Mouse (Mus musculus) ES-Bruce4 (cell line): ENCODE measurements around the gene Arhgap28. TPM values are rescaled to one million over a fixed set of nuclear protein-coding genes. Genes with fewer than 3 reads are reported as not detected.

ENCODE experiments used
- H3K27ac ChIP-seq: 2 replicates; pipeline ENCODE4 v1.5.1; 2012; ENCODE audit warnings: low read length, inconsistent platforms; ENCODE audit not compliant: insufficient read depth
- H3K27me3 ChIP-seq: 2 replicates; pipeline ENCODE4 v1.6.1; 2012; ENCODE audit warnings: mild to moderate bottlenecking, low read length, inconsistent platforms; ENCODE audit not compliant: control insufficient read depth, poor library complexity, insufficient read depth, severe bottlenecking
- H3K36me3 ChIP-seq: 2 replicates; pipeline ENCODE4 v1.6.1; 2012; ENCODE audit warnings: inconsistent platforms, mild to moderate bottlenecking, low read length, moderate library complexity; ENCODE audit not compliant: control insufficient read depth, poor library complexity, insufficient read depth, severe bottlenecking
- H3K4me1 ChIP-seq: one replicate; pipeline ENCODE4 v1.8.1; 2011; ENCODE audit warnings: low read length; ENCODE audit not compliant: control insufficient read depth, insufficient read depth
- H3K4me3 ChIP-seq: 2 replicates; pipeline ENCODE4 v1.5.1; 2011; ENCODE audit warnings: low read depth, mild to moderate bottlenecking, low read length
- H3K9ac ChIP-seq: 2 replicates; pipeline ENCODE4 v1.6.1; 2012; ENCODE audit warnings: low read depth, mild to moderate bottlenecking, inconsistent platforms; ENCODE audit not compliant: poor library complexity, severe bottlenecking
- H3K9me3 ChIP-seq: replicated peaks from 2 replicates; pipeline ENCODE4 v1.6.1; 2012; ENCODE audit warnings: mild to moderate bottlenecking, low read length, inconsistent platforms; ENCODE audit not compliant: control insufficient read depth, poor library complexity, insufficient read depth, severe bottlenecking
- CTCF ChIP-seq: IDR thresholded peaks from one replicate; pipeline ENCODE4 v1.8.1; 2011; ENCODE audit warnings: low read depth, low read length
- EP300 ChIP-seq: IDR thresholded peaks from 2 replicates; pipeline ENCODE4 v1.6.1; 2011; ENCODE audit warnings: low read depth, low read length; ENCODE audit not compliant: insufficient read depth
- POLR2A ChIP-seq: IDR thresholded peaks from one replicate; pipeline ENCODE4 v1.8.1; 2011; ENCODE audit warnings: low read length; ENCODE audit not compliant: insufficient read depth
- polyA plus RNA-seq: library from polyadenylated mRNA; stranded (reverse); fragments of >200 nt; gene quantifications from 2 replicates; pipeline ENCODE4 v1.2.4, GENCODE M21; 2011; ENCODE audit warnings: low read depth; ENCODE audit not compliant: missing spikeins, insufficient read depth, insufficient read length

The Arhgap28 gene
- polyA plus RNA-seq, 1 experiment: 15.5 TPM

DNA sequence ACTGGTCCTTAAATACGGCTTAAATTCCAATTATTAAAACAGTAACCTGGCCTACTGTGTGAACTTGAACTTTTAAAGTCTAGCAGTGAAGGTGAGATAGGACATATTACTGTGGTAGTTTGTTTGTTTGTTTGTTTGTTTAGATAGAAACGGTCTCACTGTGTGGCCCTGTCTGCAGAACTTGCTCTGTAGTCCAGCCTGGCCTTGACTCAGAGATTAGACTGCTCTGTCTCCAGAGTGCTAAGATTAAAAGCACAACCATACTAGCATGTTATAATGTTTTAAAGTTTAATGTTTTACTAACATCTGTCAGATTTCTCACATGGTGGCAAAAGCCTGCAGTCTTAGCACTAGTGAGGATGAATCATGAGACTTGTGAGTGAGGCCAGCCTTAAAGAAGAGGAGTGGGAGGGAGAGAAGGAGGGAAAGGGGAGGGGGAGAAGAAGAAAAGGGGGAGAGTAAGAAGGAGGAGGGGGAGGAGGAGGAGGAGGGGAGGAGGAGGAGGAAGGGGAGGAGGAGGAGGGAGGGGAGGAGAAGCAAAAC, 8.6 kb downstream of the Arhgap28 start:
- no peak overlapping the region for H3K4me3 ChIP-seq
- no peak overlapping the region for H3K9ac ChIP-seq
- H3K9me3 ChIP-seq: no peaks in the 10 kb centered on the region
- H3K4me1 ChIP-seq: peaks cover 4% of the 10 kb centered on the region
- no peak for TF ChIP-seq POLR2A
- TF ChIP-seq EP300: no peak
- TF ChIP-seq CTCF: no peak
- H3K27ac ChIP-seq: no peak overlapping the region
- H3K36me3 ChIP-seq: no peaks in the 10 kb centered on the region
- no peaks in the 10 kb centered on the region for H3K27me3 ChIP-seq

DNA sequence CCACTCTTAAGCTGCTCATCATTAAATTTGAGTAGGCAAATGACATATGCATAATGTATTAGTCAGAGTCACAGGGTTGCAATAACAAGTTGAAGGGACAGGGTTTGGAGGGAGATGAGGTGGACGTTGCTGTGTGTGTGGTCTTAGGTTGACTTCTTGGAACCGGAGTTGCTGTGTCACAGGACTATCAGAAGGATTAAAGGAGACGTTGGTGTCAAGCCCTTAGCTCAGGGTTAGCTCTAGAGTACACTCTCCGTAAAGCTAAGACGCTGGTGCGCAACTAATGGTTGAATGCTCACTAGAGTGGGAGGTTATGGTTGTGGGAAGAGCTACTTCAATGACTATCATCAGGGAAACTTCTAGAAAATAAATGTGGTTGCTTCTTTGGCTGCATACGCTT, 9.1 kb downstream of the Arhgap28 start:
- H3K4me3 ChIP-seq: no peak overlapping the region
- H3K9me3 ChIP-seq: no peaks in the 10 kb centered on the region
- peaks cover 4% of the 10 kb centered on the region for H3K4me1 ChIP-seq
- TF ChIP-seq EP300 (no peak), CTCF (no peak), POLR2A (no peak)
- no peak overlapping the region for H3K27ac ChIP-seq
- no peaks in the 10 kb centered on the region for H3K36me3 ChIP-seq
- no peaks in the 10 kb centered on the region for H3K27me3 ChIP-seq
- H3K9ac ChIP-seq: no peak overlapping the region

DNA sequence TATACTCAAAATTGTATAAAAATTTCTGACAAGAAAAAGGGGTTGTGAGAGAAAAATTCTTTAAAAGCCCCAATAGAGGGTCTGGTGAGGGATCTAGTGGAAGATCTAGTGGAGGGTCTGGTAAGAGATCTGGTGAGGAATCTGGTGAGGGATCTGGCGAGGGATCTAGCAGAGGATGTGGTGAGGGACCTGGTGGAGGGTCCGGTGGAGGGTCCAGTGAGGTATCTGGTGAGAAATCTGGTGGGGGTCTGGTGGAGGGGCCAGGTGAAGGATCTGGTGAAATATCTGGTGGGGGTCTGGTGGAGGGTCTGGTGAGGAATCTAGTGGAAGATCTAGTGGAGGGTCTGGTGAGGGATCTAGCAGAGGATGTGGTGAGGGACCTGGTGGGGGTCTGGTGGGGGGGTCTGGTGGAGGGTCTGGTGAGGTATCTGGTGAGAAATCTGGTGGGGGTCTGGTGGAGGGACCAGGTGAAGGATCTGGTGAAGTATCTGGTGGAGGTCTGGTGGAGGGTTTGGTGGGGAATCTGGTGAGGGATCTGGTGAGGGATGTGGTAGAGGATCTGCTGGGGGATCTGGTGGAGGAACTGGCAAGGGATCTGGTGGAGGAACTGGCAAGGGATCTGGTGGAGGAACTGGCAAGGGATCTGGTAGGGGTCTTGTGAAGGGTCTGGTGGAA, 10.4 kb downstream of the Arhgap28 start:
- Histone ChIP-seq H3K27me3 (no peaks in the 10 kb centered on the region), H3K4me1 (peaks cover 8% of the 10 kb centered on the region), H3K4me3 (no peak overlapping the region), H3K36me3 (no peaks in the 10 kb centered on the region), H3K9ac (no peak overlapping the region), H3K9me3 (no peaks in the 10 kb centered on the region), H3K27ac (no peak overlapping the region)
- no peak for TF ChIP-seq POLR2A
- TF ChIP-seq EP300: no peak
- no peak for TF ChIP-seq CTCF

DNA sequence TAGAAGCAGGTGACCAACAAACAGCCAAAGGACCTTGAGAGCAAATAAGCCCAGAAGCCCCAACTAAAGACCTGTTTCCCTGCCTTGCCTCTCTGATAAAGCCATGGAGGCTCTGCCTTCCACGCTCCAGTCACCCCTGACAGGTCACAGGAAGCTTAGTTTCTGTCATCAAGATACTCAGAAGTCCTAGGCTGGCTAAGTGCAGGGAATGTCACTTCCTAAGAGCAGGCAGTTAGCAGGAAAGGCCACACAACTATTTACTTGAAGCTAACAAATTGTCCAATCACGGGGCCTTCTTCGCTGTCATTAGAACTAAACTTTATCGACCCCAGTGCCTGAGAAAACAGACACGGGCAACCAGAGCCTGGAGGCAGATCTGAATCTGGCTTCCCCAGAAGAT, 14.2 kb downstream of the Arhgap28 start:
- Histone ChIP-seq H3K9ac (no peak overlapping the region), H3K36me3 (no peaks in the 10 kb centered on the region), H3K9me3 (no peaks in the 10 kb centered on the region), H3K27ac (no peak overlapping the region), H3K4me3 (no peak overlapping the region), H3K27me3 (no peaks in the 10 kb centered on the region), H3K4me1 (peaks cover 3% of the 10 kb centered on the region)
- TF ChIP-seq CTCF (no peak), EP300 (no peak), POLR2A (no peak)

DNA sequence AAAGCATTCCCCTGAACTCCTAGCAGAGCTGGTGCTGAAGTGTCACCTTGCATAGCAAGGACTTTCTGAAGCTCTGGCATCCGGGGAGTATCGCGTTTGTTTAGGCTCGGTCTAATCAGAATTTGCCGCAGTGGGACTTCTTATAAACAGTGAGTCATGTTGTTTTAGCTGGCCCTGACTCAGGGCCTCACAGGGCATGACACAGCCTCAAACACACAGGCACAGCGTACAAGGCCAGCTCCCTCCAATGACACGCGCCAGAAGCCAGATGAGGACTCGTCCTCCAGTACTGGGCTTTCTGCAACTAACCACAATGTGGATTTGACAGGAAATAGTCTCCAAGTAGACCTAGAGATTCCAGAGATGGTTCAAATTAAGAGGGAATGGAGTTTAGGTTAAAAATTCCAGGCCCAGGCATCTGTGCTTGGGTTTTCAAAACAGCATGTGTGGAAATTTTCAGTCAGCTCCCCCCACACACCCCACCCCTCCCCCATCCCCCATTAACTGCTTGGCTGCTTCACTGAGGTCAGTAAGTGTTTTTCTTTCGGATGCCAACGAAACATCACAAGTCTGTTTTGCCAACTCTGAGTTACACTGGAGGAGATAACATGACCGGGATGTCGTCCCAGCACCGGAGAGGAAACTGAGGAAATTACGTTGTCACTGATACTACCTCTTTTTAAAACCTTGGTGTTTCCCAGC, 14.8 kb downstream of the Arhgap28 start:
- Histone ChIP-seq H3K4me1 (peaks cover 3% of the 10 kb centered on the region), H3K9me3 (no peaks in the 10 kb centered on the region), H3K9ac (no peak overlapping the region)

DNA sequence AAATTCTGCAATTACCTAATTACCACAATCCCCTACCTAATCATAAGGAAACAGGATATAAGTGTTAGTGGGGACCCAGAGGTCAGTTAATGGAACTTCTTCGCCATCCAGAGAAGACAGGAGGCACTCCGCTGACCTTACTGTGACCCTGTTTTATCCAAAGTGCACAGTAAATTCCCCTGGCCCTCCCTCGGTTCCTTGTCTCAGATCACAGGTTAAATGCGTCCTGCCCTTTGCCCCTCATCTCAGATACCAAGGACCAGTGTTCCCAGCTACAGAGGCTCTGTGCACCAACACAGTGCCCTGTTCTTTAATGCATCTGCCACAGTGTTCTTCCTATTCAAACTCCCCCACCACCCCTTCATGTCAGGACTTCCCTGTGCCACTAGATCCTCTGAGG, 18.4 kb downstream of the Arhgap28 start:
- Histone ChIP-seq H3K9ac (no peak overlapping the region), H3K4me1 (peaks cover 6% of the 10 kb centered on the region), H3K9me3 (no peaks in the 10 kb centered on the region), H3K27ac (no peak overlapping the region), H3K4me3 (no peak overlapping the region), H3K27me3 (no peaks in the 10 kb centered on the region), H3K36me3 (no peaks in the 10 kb centered on the region)
- TF ChIP-seq EP300: no peak
- no peak for TF ChIP-seq POLR2A
- TF ChIP-seq CTCF: no peak

More for the DNA sequence above, 14.8 kb downstream of the Arhgap28 start:
- no peaks in the 10 kb centered on the region for H3K27me3 ChIP-seq
- no peak overlapping the region for H3K27ac ChIP-seq
- TF ChIP-seq EP300 (no peak), CTCF (no peak), POLR2A (no peak)
- H3K36me3 ChIP-seq: no peaks in the 10 kb centered on the region
- H3K4me3 ChIP-seq: no peak overlapping the region
